Mouse (Mus musculus) CH12.LX (cell line): ENCODE results near the gene Nenf. TPM values are rescaled to one million over a fixed set of nuclear protein-coding genes. Genes with fewer than 3 reads are reported as not detected.

ENCODE experiments used
- DNase-seq: peaks from one replicate; pipeline ENCODE4 v3.0.0-alpha.2; 2013; ENCODE audit errors: extremely low read depth
- H3K27ac ChIP-seq: 2 replicates; pipeline ENCODE4 v1.5.1; 2012; ENCODE audit warnings: low read depth, mild to moderate bottlenecking, control low read depth, moderate library complexity; ENCODE audit not compliant: insufficient read depth
- H3K27me3 ChIP-seq: replicated peaks from 2 replicates; pipeline ENCODE3; 2012; ENCODE audit warnings: inconsistent platforms
- H3K36me3 ChIP-seq, 2 experiments: replicated peaks in 1 of 2; 2 replicates each; pipeline versions ENCODE3 to v1.6.1; 2012; ENCODE audit warnings: inconsistent platforms in 1 of 2, low read length in 1 of 2, mild to moderate bottlenecking in 1 of 2, mixed read lengths in 1 of 2, moderate library complexity in 1 of 2; ENCODE audit not compliant: control insufficient read depth in 1 of 2, insufficient read depth in 1 of 2
- H3K4me1 ChIP-seq, 2 experiments: 2 replicates each; pipeline ENCODE4 v1.6.1; 2012; ENCODE audit warnings: inconsistent platforms in 1 of 2, moderate library complexity in 1 of 2; ENCODE audit not compliant: insufficient read depth in 2 of 2, control insufficient read depth in 1 of 2
- H3K4me2 ChIP-seq: 2 replicates; pipeline ENCODE4 v1.6.1; 2012; ENCODE audit warnings: low read depth, mild to moderate bottlenecking, control low read depth; ENCODE audit not compliant: poor library complexity, insufficient read depth, severe bottlenecking
- H3K4me3 ChIP-seq, 3 experiments: fragments of 150-350 bp in 1 of 3; sonication (generic) in 1 of 3; replicated peaks in 1 of 3; 2 replicates each; pipeline versions ENCODE3 to v1.5.1; 2011 to 2012; ENCODE audit warnings: low read depth in 2 of 3, low read length in 2 of 3, mild to moderate bottlenecking in 2 of 3, moderate library complexity in 2 of 3, control low read depth in 1 of 3, improper control_type of control experiment in 1 of 3, inconsistent platforms in 1 of 3, mixed read lengths in 1 of 3; ENCODE audit not compliant: poor library complexity in 1 of 3
- H3K79me2 ChIP-seq: replicated peaks from 2 replicates; pipeline ENCODE4 v1.6.1; 2012; ENCODE audit warnings: mild to moderate bottlenecking, moderate library complexity; ENCODE audit not compliant: control insufficient read depth, poor library complexity, insufficient read depth, severe bottlenecking; ENCODE audit errors: extremely low read depth
- H3K9ac ChIP-seq: 2 replicates; pipeline ENCODE4 v1.6.1; 2012; ENCODE audit warnings: low read depth, mild to moderate bottlenecking, control low read depth, moderate library complexity; ENCODE audit not compliant: insufficient read depth
- H3K9me3 ChIP-seq: replicated peaks from 2 replicates; pipeline ENCODE3; 2012; ENCODE audit warnings: low read length, inconsistent platforms, mixed read lengths
- BHLHE40 ChIP-seq: IDR thresholded peaks from 2 replicates; pipeline ENCODE4 v1.6.1; 2011; ENCODE audit warnings: mild to moderate bottlenecking, low read depth, low read length, improper control_type of control experiment
- CHD1 ChIP-seq: IDR thresholded peaks from 2 replicates; pipeline ENCODE4 v1.6.1; 2012; ENCODE audit warnings: low read depth, low read length, improper control_type of control experiment, inconsistent platforms
- CHD2 ChIP-seq: IDR thresholded peaks from 2 replicates; pipeline ENCODE4 v1.6.1; 2011; ENCODE audit warnings: low read length, improper control_type of control experiment
- CTCF ChIP-seq, 2 experiments: IDR thresholded peaks in 1 of 2; conservative IDR thresholded peaks in 1 of 2; 2 replicates each; pipeline ENCODE4 v1.5.1; 2011 to 2012; ENCODE audit warnings: low read depth in 2 of 2, low read length in 2 of 2, improper control_type of control experiment in 1 of 2, inconsistent platforms in 1 of 2, mild to moderate bottlenecking in 1 of 2, moderate library complexity in 1 of 2
- EP300 ChIP-seq: IDR thresholded peaks from 2 replicates; pipeline ENCODE4 v1.6.1; 2011; ENCODE audit warnings: low read length, improper control_type of control experiment
- ETS1 ChIP-seq: conservative IDR thresholded peaks from 2 replicates; pipeline ENCODE4 v1.6.1; 2012; ENCODE audit warnings: low read depth, mild to moderate bottlenecking, inconsistent platforms, low read length, improper control_type of control experiment, moderate library complexity
- GABPA ChIP-seq: IDR thresholded peaks from 2 replicates; pipeline ENCODE4 v1.6.1; 2012; ENCODE audit warnings: low read depth, low read length, improper control_type of control experiment, inconsistent platforms; ENCODE audit not compliant: insufficient replicate concordance
- HCFC1 ChIP-seq: IDR thresholded peaks from 2 replicates; pipeline ENCODE4 v1.6.1; 2012; ENCODE audit warnings: low read depth, mild to moderate bottlenecking, inconsistent platforms, low read length, improper control_type of control experiment
- IRF4 ChIP-seq: IDR thresholded peaks from 2 replicates; pipeline ENCODE4 v1.6.1; 2014; ENCODE audit warnings: low read depth, mild to moderate bottlenecking, inconsistent platforms, low read length, improper control_type of control experiment
- JUN ChIP-seq: IDR thresholded peaks from 2 replicates; pipeline ENCODE4 v1.6.1; 2011; ENCODE audit warnings: low read depth, mild to moderate bottlenecking, low read length, improper control_type of control experiment, moderate library complexity; ENCODE audit not compliant: insufficient read depth
- JUND ChIP-seq: conservative IDR thresholded peaks from 2 replicates; pipeline ENCODE4 v1.6.1; 2011; ENCODE audit warnings: low read depth, low read length, improper control_type of control experiment
- KAT2A ChIP-seq: IDR thresholded peaks from 2 replicates; pipeline ENCODE4 v1.6.1; 2012; ENCODE audit warnings: low read length, improper control_type of control experiment, inconsistent platforms; ENCODE audit not compliant: insufficient replicate concordance
- MAFK ChIP-seq: IDR thresholded peaks from 2 replicates; pipeline ENCODE4 v1.6.1; 2011; ENCODE audit warnings: low read length, improper control_type of control experiment; ENCODE audit not compliant: insufficient replicate concordance
- MAX ChIP-seq: IDR thresholded peaks from 2 replicates; pipeline ENCODE4 v1.6.1; 2011; ENCODE audit warnings: low read length, improper control_type of control experiment
- MAZ ChIP-seq: IDR thresholded peaks from 2 replicates; pipeline ENCODE4 v1.6.1; 2012; ENCODE audit warnings: low read depth, mild to moderate bottlenecking, inconsistent platforms, low read length, improper control_type of control experiment, moderate library complexity
- MXI1 ChIP-seq: IDR thresholded peaks from 2 replicates; pipeline ENCODE4 v1.6.1; 2011; ENCODE audit warnings: mild to moderate bottlenecking, low read depth, low read length, improper control_type of control experiment
- MYC ChIP-seq: IDR thresholded peaks from 2 replicates; pipeline ENCODE4 v1.6.1; 2011; ENCODE audit warnings: low read depth, mild to moderate bottlenecking, improper control_type of control experiment, low read length
- NRF1 ChIP-seq: IDR thresholded peaks from 2 replicates; pipeline ENCODE4 v1.6.1; 2014; ENCODE audit warnings: low read depth, mild to moderate bottlenecking, inconsistent platforms, low read length, improper control_type of control experiment, moderate library complexity
- PAX5 ChIP-seq: IDR thresholded peaks from 2 replicates; pipeline ENCODE4 v1.6.1; 2012; ENCODE audit warnings: low read length, inconsistent platforms, mixed read lengths
- POLR2A ChIP-seq: IDR thresholded peaks from 2 replicates; pipeline ENCODE4 v1.6.1; 2011; ENCODE audit warnings: low read depth, mild to moderate bottlenecking, improper control_type of control experiment, low read length
- POLR2AphosphoS2 ChIP-seq: IDR thresholded peaks from 2 replicates; pipeline ENCODE4 v1.6.1; 2011; ENCODE audit warnings: low read depth, low read length, improper control_type of control experiment
- RAD21 ChIP-seq: IDR thresholded peaks from 2 replicates; pipeline ENCODE4 v1.6.1; 2011; ENCODE audit warnings: low read depth, mild to moderate bottlenecking, low read length, improper control_type of control experiment, moderate library complexity
- RCOR1 ChIP-seq: conservative IDR thresholded peaks from 2 replicates; pipeline ENCODE4 v1.6.1; 2012; ENCODE audit warnings: low read depth, mild to moderate bottlenecking, inconsistent platforms, low read length, improper control_type of control experiment
- SIN3A ChIP-seq: IDR thresholded peaks from 2 replicates; pipeline ENCODE4 v1.6.1; 2012; ENCODE audit warnings: low read length, improper control_type of control experiment, inconsistent platforms
- SMC3 ChIP-seq: IDR thresholded peaks from 2 replicates; pipeline ENCODE4 v1.6.1; 2011; ENCODE audit warnings: low read depth, low read length, improper control_type of control experiment
- TCF12 ChIP-seq: IDR thresholded peaks from 2 replicates; pipeline ENCODE4 v1.6.1; 2014; ENCODE audit warnings: low read depth, mild to moderate bottlenecking, inconsistent platforms, low read length, improper control_type of control experiment
- USF1 ChIP-seq: IDR thresholded peaks from 2 replicates; pipeline ENCODE4 v1.6.1; 2014; ENCODE audit warnings: low read depth, mild to moderate bottlenecking, inconsistent platforms, low read length, improper control_type of control experiment
- USF2 ChIP-seq: conservative IDR thresholded peaks from 2 replicates; pipeline ENCODE4 v1.6.1; 2011; ENCODE audit warnings: low read depth, low read length, improper control_type of control experiment
- ZKSCAN1 ChIP-seq: IDR thresholded peaks from 2 replicates; pipeline ENCODE4 v1.6.1; 2012; ENCODE audit warnings: low read depth, inconsistent platforms, low read length, improper control_type of control experiment, borderline replicate concordance
- ZMIZ1 ChIP-seq: IDR thresholded peaks from 2 replicates; pipeline ENCODE4 v1.6.1; 2012; ENCODE audit warnings: low read depth, mild to moderate bottlenecking, inconsistent platforms, low read length, improper control_type of control experiment
- ZNF384 ChIP-seq: IDR thresholded peaks from 2 replicates; pipeline ENCODE4 v1.6.1; 2012; ENCODE audit warnings: low read depth, low read length, improper control_type of control experiment, inconsistent platforms
- dilution Hi-C: fragments of 300-500 bp; cut with MboI; formaldehyde crosslinking; loops from 2 replicates; pipeline ENCODE4 v1.14.3; 2020; ENCODE audit warnings: low sequenced_read_pairs; ENCODE audit not compliant: extremely low pct_unique_long_range_greater_than_20kb, extremely low pct_ligation_motif_present
- in situ Hi-C: fragments of 300-500 bp; cut with MboI; formaldehyde crosslinking; loops from 3 replicates; pipeline ENCODE4 v1.14.3; 2019; ENCODE audit warnings: low sequenced_read_pairs, low pct_ligation_motif_present, low pct_unique_long_range_greater_than_20kb, mixed read lengths
- polyA plus RNA-seq: library from polyadenylated mRNA; unstranded; fragments of >175 nt; gene quantifications from 2 replicates; pipeline ENCODE4 v1.2.1, GENCODE M21; 2012; ENCODE audit warnings: low read depth; ENCODE audit not compliant: insufficient read length
- total RNA-seq, 2 experiments: library from RNA; depleted of rRNA; stranded (reverse); fragments of 300-350 nt in 1 of 2; fragments of >200 nt in 1 of 2; gene quantifications; 2 replicates each; pipeline ENCODE4 v1.2.3; 2012 to 2014

Nenf gene
- total and polyA plus RNA-seq, 3 experiments: 28.8 to 86.7 (median 43.8) TPM

DNA sequence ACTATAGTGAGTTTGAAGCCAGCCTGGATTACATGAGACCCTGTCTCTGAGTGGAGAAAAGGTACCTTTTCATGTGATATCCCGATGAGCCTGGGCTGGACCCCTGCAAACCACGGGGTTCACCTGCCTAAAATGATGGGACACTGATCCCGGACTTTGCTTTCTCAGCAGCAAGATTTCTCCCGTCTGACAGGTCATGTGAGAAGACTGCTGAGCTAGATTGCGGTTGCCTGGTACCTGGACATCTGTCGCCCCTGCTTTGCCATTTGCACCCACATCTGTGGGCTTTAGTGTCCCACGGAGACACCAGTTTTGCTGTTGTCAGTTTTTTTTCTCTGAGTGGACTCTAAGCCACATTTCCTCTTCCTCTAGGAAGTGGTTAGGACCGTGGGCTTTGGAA, 9.3 kb upstream of the Nenf start:
- H3K9me3 ChIP-seq: no peaks in the 10 kb centered on the region
- no peak overlapping the region for H3K27ac ChIP-seq
- dilution Hi-C loops (no loop called here), in situ Hi-C loops (loop anchor here (25.0 kb wide), 1 partner anchor 485 kb away; the partner anchor contains the start of gene Nek2)
- TF ChIP-seq ZKSCAN1 (no peak), CTCF (conservative IDR thresholded peaks at IDR 0.05 in 1 of 2, IDR thresholded peaks at IDR 0.05 in 1 of 2; ENCODE audit: low read depth in 2 of 2, low read length in 2 of 2) (no peak), CHD2 (no peak), ETS1 (no peak), USF2 (no peak), HCFC1 (no peak), MXI1 (no peak), ZMIZ1 (no peak), BHLHE40 (no peak), USF1 (no peak), JUND (no peak), POLR2AphosphoS2 (no peak), TCF12 (no peak), JUN (no peak), RCOR1 (no peak), POLR2A (no peak)
- H3K27me3 ChIP-seq: no peaks in the 10 kb centered on the region
- no peak overlapping the region for H3K9ac ChIP-seq
- H3K36me3 ChIP-seq: peaks cover 4 to 38% of the 10 kb centered on the region in 2 experiments
- H3K4me2 ChIP-seq: peak overlapping the region; percentile 73
- H3K4me1 ChIP-seq: peaks cover 19 to 52% of the 10 kb centered on the region in 2 experiments
- no peak overlapping the region for H3K4me3 ChIP-seq
- DNase-seq: no peak
- H3K79me2 ChIP-seq: peaks cover 15% of the 10 kb centered on the region

- H3K27ac ChIP-seq: peak overlapping the region; percentile 68
- H3K4me1 ChIP-seq: peaks cover 19 to 52% of the 10 kb centered on the region in 2 experiments
- in situ Hi-C loops: loop anchor here (25.0 kb wide), 1 partner anchor 486 kb away; the partner anchor contains the start of gene Nek2
- DNase-seq: peak; percentile 71
- no peaks in the 10 kb centered on the region for H3K27me3 ChIP-seq
- H3K4me2 ChIP-seq: peak overlapping the region; percentile 73
- peaks cover 0 to 29% of the 10 kb centered on the region in 2 experiments for H3K36me3 ChIP-seq
- dilution Hi-C loops: no loop called here
- H3K9ac ChIP-seq: peak overlapping the region; percentile 77
- peaks cover 15% of the 10 kb centered on the region for H3K79me2 ChIP-seq
- peak overlapping the region; percentile 61 to 96 (median 93) for H3K4me3 ChIP-seq
- no peaks in the 10 kb centered on the region for H3K9me3 ChIP-seq
- TF ChIP-seq USF1: no peak
- TF ChIP-seq PAX5: no peak
- no peak for TF ChIP-seq POLR2AphosphoS2
- TF ChIP-seq USF2: no peak
- TF ChIP-seq CHD2: no peak
- TF ChIP-seq ZNF384: no peak
- TF ChIP-seq GABPA: no peak
- 0 out of 2 replicates have a peak, but pooled peaks have one; percentile 4 for TF ChIP-seq MXI1
- TF ChIP-seq MAX: peak; percentile 53; the same call in 1 of the 2 replicates
- no peak for TF ChIP-seq MYC
- TF ChIP-seq KAT2A: no peak
- no peak for TF ChIP-seq RCOR1
- no peak for TF ChIP-seq SMC3
- no peak for TF ChIP-seq NRF1
- TF ChIP-seq SIN3A: no peak
- TF ChIP-seq HCFC1: no peak
- no peak for TF ChIP-seq BHLHE40
- TF ChIP-seq CHD1: peak; percentile 29; the same call in 1 of the 2 replicates
- no peak for TF ChIP-seq RAD21
- TF ChIP-seq EP300: no peak
- TF ChIP-seq MAZ: no peak
- no peak for TF ChIP-seq JUN
- TF ChIP-seq MAFK: no peak
- TF ChIP-seq IRF4: peak; percentile 44; the same call in 1 of the 2 replicates
These were observed 8.4 kb upstream of the Nenf start for GRCm38 (mm10) chr1:191326233-191326882.
